Mouse (Mus musculus): ENCODE data around the gene Jarid2.

GRCm38 (mm10) chr13:44772816-44773215 is 43.5 kb downstream of the Jarid2 start:
- TF ChIP-seq GATA1 (IDR thresholded peaks at IDR 0.05; ENCODE audit: low read length) (no peak), TAL1 (IDR thresholded peaks at IDR 0.05; ENCODE audit: low read length) (no peak)

All from erythroblast, embryonic 14.5 days (primary cell).